Mouse (Mus musculus) liver, embryonic 11.5 days (tissue): Measurements from ENCODE around the gene Gm18596. TPM values are rescaled to one million over a fixed set of nuclear protein-coding genes. Genes with fewer than 3 reads are reported as not detected.
"Not testable (repeated sequence)": the region's sequence is repeated elsewhere in the genome, so short reads cannot be mapped to it uniquely, and the experiment has no call there.

Experiments
- ATAC-seq: fragments of 200-750 bp; cut with Nextera tagmentation; replicated peaks from 2 replicates; pipeline ENCODE4 v1.8.0; 2017; ENCODE audit warnings: moderate number of reproducible peaks, mild to moderate bottlenecking, moderate TSS enrichment, moderate library complexity; ENCODE audit not compliant: low FRiP score
- DNase-seq: peaks from one replicate; pipeline ENCODE4 v3.0.0-alpha.2; 2017; ENCODE audit warnings: low spot score
- H3K27ac ChIP-seq: fragments of 300-500 bp; sonication (generic); 2 replicates; pipeline ENCODE4 v1.5.1; 2014; ENCODE audit warnings: mild to moderate bottlenecking, low read depth, low read length, control low read depth
- H3K27me3 ChIP-seq: fragments of 300-500 bp; sonication (generic); replicated peaks from 2 replicates; pipeline ENCODE4 v1.6.1; 2014; ENCODE audit warnings: low read length, mixed read lengths; ENCODE audit not compliant: control insufficient read depth, insufficient read depth
- H3K36me3 ChIP-seq: fragments of 300-500 bp; sonication (generic); 2 replicates; pipeline ENCODE4 v1.6.1; 2014; ENCODE audit warnings: mild to moderate bottlenecking, low read length, moderate library complexity, mixed read lengths; ENCODE audit not compliant: control insufficient read depth, insufficient read depth
- H3K4me1 ChIP-seq: fragments of 300-500 bp; sonication (generic); replicated peaks from 2 replicates; pipeline ENCODE4 v1.6.1; 2014; ENCODE audit warnings: low read length, mixed read lengths; ENCODE audit not compliant: control insufficient read depth, insufficient read depth
- H3K4me2 ChIP-seq: fragments of 300-500 bp; sonication (generic); 2 replicates; pipeline ENCODE4 v1.6.1; 2014; ENCODE audit warnings: mild to moderate bottlenecking, control low read depth, moderate library complexity
- H3K4me3 ChIP-seq: fragments of 300-500 bp; sonication (generic); 2 replicates; pipeline ENCODE4 v1.5.1; 2014; ENCODE audit warnings: low read depth, low read length, control low read depth
- H3K9ac ChIP-seq: fragments of 300-500 bp; sonication (generic); 2 replicates; pipeline ENCODE4 v1.6.1; 2014; ENCODE audit warnings: low read depth, low read length, control low read depth
- H3K9me3 ChIP-seq: fragments of 300-500 bp; sonication (generic); 2 replicates; pipeline ENCODE4 v1.6.1; 2016; ENCODE audit warnings: low read length, inconsistent platforms, mixed read lengths; ENCODE audit not compliant: control insufficient read depth
- WGBS: fragments of 180-500 bp; shearing (Covaris S2); extraction: QIAGEN DNeasy Blood & Tissue Kit; methylation state at CpG from one replicate; pipeline ENCODE4 v1.1.7; 2014; 5-methylcytosine and 5-hydroxymethylcytosine counted together
- polyA plus RNA-seq: library from polyadenylated mRNA; unstranded; fragments of >200 nt; fragmentation: Nextera tagmentation; extraction: Ambion mirVana; gene quantifications from 2 replicates; pipeline ENCODE4 v1.2.1, GENCODE M21; 2014

The Gm18596 gene
- polyA plus RNA-seq = not detected in 2 replicates

- not testable (repeated sequence) for H3K36me3 ChIP-seq, H3K9ac ChIP-seq, DNase-seq, H3K27me3 ChIP-seq, H3K27ac ChIP-seq, H3K4me1 ChIP-seq, H3K4me2 ChIP-seq, H3K9me3 ChIP-seq, ATAC-seq, H3K4me3 ChIP-seq
- WGBS = 51% methylated on average over 4 of the region's 5 CpGs
Measured at GRCm38 (mm10) chr10:77741924-77742688, at the start of gene Gm18596. TSS of gene Gm18596 (minus strand) at chr10:77742638.

- Histone ChIP-seq H3K9me3 (no peaks in the 10 kb centered on the region), H3K27me3 (no peaks in the 10 kb centered on the region), H3K4me2 (no peak overlapping the region), H3K4me1 (no peaks in the 10 kb centered on the region), H3K9ac (no peak overlapping the region), H3K36me3 (no peaks in the 10 kb centered on the region), H3K27ac (no peak overlapping the region), H3K4me3 (no peak overlapping the region)
- WGBS = 70% methylated on average over 2 of the region's 2 CpGs
- ATAC-seq (no peak), DNase-seq (no peak)
Measured at GRCm38 (mm10) chr10:77788621-77789020, 46.2 kb upstream of the Gm18596 start.

DNA sequence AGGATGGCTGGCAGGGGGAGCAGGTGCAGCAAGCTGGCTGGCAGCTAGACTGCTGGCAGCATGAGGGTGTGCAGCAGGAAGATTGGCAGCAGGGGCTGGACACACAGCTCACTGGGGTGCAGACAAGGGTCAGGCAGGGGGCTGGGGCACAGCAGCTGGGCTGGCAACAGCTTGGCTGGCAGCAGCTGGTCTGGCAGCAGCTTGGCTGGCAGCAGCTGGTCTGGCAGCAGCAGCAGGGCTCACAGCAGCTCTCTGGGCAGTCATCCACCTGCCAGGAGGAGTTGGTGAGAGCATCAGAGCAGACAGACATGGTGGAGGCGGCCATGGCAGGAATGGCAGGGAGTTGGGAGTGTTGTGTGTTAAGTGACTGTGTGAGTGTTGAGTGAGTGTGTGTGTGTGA, 45.4 kb upstream of the Gm18596 start, which contains the start of gene Gm7137:
Gm7137 (minus strand) TSS at position 325 of the 400 bp plus-strand sequence.
- H3K9ac ChIP-seq, DNase-seq, ATAC-seq, H3K9me3 ChIP-seq, H3K27me3 ChIP-seq, H3K4me2 ChIP-seq, H3K27ac ChIP-seq, H3K36me3 ChIP-seq, H3K4me1 ChIP-seq, H3K4me3 ChIP-seq: not testable (repeated sequence)
- WGBS = 40% methylated on average over 1 of the region's 1 CpGs

GRCm38 (mm10) chr10:77783396-77783795, 41.0 kb upstream of the Gm18596 start:
- H3K4me2 ChIP-seq, H3K36me3 ChIP-seq, H3K27ac ChIP-seq, H3K4me1 ChIP-seq, H3K27me3 ChIP-seq, H3K4me3 ChIP-seq, DNase-seq, H3K9me3 ChIP-seq, ATAC-seq, H3K9ac ChIP-seq: not testable (repeated sequence)
- WGBS = 75% methylated on average over 1 of the region's 3 CpGs

DNA sequence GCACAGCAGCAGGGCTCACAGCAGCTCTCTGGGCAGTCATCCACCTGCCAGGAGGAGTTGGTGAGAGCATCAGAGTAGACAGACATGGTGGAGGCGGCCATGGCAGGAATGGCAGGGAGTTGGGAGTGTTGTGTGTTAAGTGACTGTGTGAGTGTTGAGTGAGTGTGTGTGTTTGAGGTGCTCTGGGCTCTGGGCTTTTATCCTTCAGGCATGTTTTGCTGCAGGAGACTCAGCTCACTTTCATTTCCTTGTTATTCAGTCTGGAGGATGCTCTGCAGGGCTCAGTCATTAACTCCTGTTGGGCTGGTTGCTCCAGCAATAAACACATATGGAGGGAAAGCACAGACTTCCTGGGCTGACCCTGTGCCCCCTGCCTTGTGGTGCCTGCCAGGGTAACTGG, 40.0 kb upstream of the Gm18596 start, which contains the start of gene Gm3250:
Gm3250 (minus strand) TSS at position 101 of the 400 bp plus-strand sequence.
- not testable (repeated sequence) for H3K9ac ChIP-seq, H3K4me3 ChIP-seq, ATAC-seq, H3K4me1 ChIP-seq, H3K27ac ChIP-seq, DNase-seq, H3K4me2 ChIP-seq, H3K27me3 ChIP-seq, H3K36me3 ChIP-seq, H3K9me3 ChIP-seq
- 38% methylated on average over 1 of the region's 1 CpGs for WGBS

GRCm38 (mm10) chr10:77776844-77777243, 34.4 kb upstream of the Gm18596 start, which contains the start of gene Gm7138:
TSS of gene Gm7138 (minus strand) at chr10:77776944.
- H3K27ac ChIP-seq, H3K36me3 ChIP-seq, H3K4me2 ChIP-seq, H3K9me3 ChIP-seq, H3K4me1 ChIP-seq, H3K4me3 ChIP-seq, ATAC-seq, H3K9ac ChIP-seq, DNase-seq, H3K27me3 ChIP-seq: not testable (repeated sequence)
- WGBS = 36% methylated on average over 1 of the region's 1 CpGs

GRCm38 (mm10) chr10:77772142-77772541, 29.7 kb upstream of the Gm18596 start:
- not testable (repeated sequence) for H3K27me3 ChIP-seq, H3K4me3 ChIP-seq, H3K4me1 ChIP-seq, H3K9me3 ChIP-seq, ATAC-seq, H3K36me3 ChIP-seq, H3K9ac ChIP-seq, H3K27ac ChIP-seq, DNase-seq, H3K4me2 ChIP-seq
- 78% methylated on average over 1 of the region's 3 CpGs for WGBS

GRCm38 (mm10) chr10:77771225-77771624, 28.8 kb upstream of the Gm18596 start, which contains the start of gene Gm3238:
TSS of gene Gm3238 (minus strand) at chr10:77771325.
- H3K36me3 ChIP-seq, H3K4me2 ChIP-seq, H3K4me3 ChIP-seq, DNase-seq, ATAC-seq, H3K9ac ChIP-seq, H3K9me3 ChIP-seq, H3K27me3 ChIP-seq, H3K27ac ChIP-seq, H3K4me1 ChIP-seq: not testable (repeated sequence)
- WGBS = 20% methylated on average over 1 of the region's 1 CpGs

- Histone ChIP-seq H3K27me3 (no peaks in the 10 kb centered on the region), H3K4me2 (no peak overlapping the region), H3K9ac (no peak overlapping the region), H3K9me3 (no peaks in the 10 kb centered on the region), H3K27ac (no peak overlapping the region), H3K4me3 (no peak overlapping the region), H3K4me1 (no peaks in the 10 kb centered on the region), H3K36me3 (no peaks in the 10 kb centered on the region)
- ATAC-seq (no peak), DNase-seq (no peak)
- WGBS = 62% methylated on average over 1 of the region's 1 CpGs
Measured at GRCm38 (mm10) chr10:77769727-77770126, 27.3 kb upstream of the Gm18596 start.
